28 mouse cellular contexts compared by ENCODE assay signal in the genomic region with DNA sequence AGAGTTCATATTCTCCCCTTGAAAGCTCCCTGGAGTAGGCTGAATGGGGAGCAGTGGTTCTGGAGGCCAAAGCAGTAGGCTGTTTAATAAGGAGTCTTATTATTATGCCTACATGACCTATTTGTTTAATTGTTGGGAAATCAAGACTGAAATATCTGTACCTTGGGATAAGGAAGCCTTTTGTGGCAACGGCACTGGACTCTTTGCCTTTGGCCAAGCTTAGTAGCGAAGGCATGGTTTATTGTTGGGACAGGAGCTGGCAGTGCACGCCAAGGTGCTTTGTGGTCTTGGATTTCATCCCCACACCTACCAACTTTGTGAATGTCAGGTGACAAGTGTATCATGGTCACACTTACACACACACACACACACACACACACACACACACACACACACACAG.
"Had no signal": no experiment of that assay in that cellular context is flagged by ENCODE, and none has a peak within 500 bp of the region (broad histone marks: within the 10 kb centered on the region; RNA-seq: fewer than 3 reads in every experiment).

No protein-coding gene starts in this region.

- H3K4me3 ChIP-seq: limb, embryonic 10.5 days; limb, embryonic 12.5 days; limb, embryonic 13.5 days; limb, embryonic 15.5 days; liver, embryonic 12.5 days; liver, embryonic 13.5 days; liver, embryonic 15.5 days; lung, embryonic 15.5 days; megakaryocyte, embryonic 14.5 days; midbrain, embryonic 10.5 days; midbrain, embryonic 12.5 days; midbrain, embryonic 13.5 days; midbrain, embryonic 15.5 days; myocyte; neural tube, embryonic 12.5 days had no signal

- DNase-seq: left cerebral cortex, postnatal 4 days; liver; liver, embryonic 13.5 days; liver, postnatal 0 days; lung, adult 18-20 months; lung, adult 2 months; lung, embryonic 14.5 days; lung, postnatal 10 days; lung, postnatal 14 days; lung, postnatal 36 days; lung, postnatal 4 days; midbrain, embryonic 14.5 days had no signal

- H3K27ac ChIP-seq: limb, embryonic 10.5 days; limb, embryonic 12.5 days; limb, embryonic 13.5 days; limb, embryonic 15.5 days; liver, embryonic 12.5 days; liver, embryonic 13.5 days; liver, embryonic 14.5 days; liver, embryonic 15.5 days; lung, embryonic 15.5 days; macrophage; midbrain, embryonic 10.5 days; midbrain, embryonic 12.5 days; midbrain, embryonic 13.5 days; midbrain, embryonic 15.5 days; neural tube, embryonic 12.5 days had no signal
